Mouse (Mus musculus) liver, embryonic 13.5 days (tissue): ENCODE results near the gene Tmem198. TPM values are rescaled to one million over a fixed set of nuclear protein-coding genes. Genes with fewer than 3 reads are reported as not detected.

Experiments
- ATAC-seq: fragments of 200-750 bp; cut with Nextera tagmentation; 2 replicates; pipeline ENCODE4 v1.8.0; 2017; ENCODE audit warnings: low read depth, mild to moderate bottlenecking, moderate number of reproducible peaks, moderate library complexity
- DNase-seq: peaks from one replicate; pipeline ENCODE4 v3.0.0; 2022
- H3K27ac ChIP-seq: fragments of 300-500 bp; sonication (generic); 2 replicates; pipeline ENCODE4 v1.5.1; 2015; ENCODE audit warnings: moderate library complexity, mild to moderate bottlenecking, inconsistent platforms
- H3K27me3 ChIP-seq: fragments of 300-500 bp; sonication (generic); 2 replicates; pipeline ENCODE4 v1.6.1; 2015; ENCODE audit warnings: mild to moderate bottlenecking, inconsistent platforms
- H3K36me3 ChIP-seq: fragments of 300-500 bp; sonication (generic); 2 replicates; pipeline ENCODE4 v1.6.1; 2015; ENCODE audit warnings: mild to moderate bottlenecking, inconsistent platforms
- H3K4me1 ChIP-seq: fragments of 300-500 bp; sonication (generic); replicated peaks from 2 replicates; pipeline ENCODE4 v1.6.1; 2015; ENCODE audit warnings: inconsistent platforms
- H3K4me2 ChIP-seq: fragments of 300-500 bp; sonication (generic); 2 replicates; pipeline ENCODE4 v1.6.1; 2015; ENCODE audit warnings: inconsistent platforms, mild to moderate bottlenecking, moderate library complexity
- H3K4me3 ChIP-seq: fragments of 300-500 bp; sonication (generic); replicated peaks from 2 replicates; pipeline ENCODE4 v1.5.1; 2015; ENCODE audit warnings: mild to moderate bottlenecking, inconsistent platforms
- H3K9ac ChIP-seq: fragments of 300-500 bp; sonication (generic); 2 replicates; pipeline ENCODE4 v1.6.1; 2015; ENCODE audit warnings: mild to moderate bottlenecking, inconsistent platforms
- H3K9me3 ChIP-seq: fragments of 300-500 bp; sonication (generic); replicated peaks from 2 replicates; pipeline ENCODE4 v1.6.1; 2016; ENCODE audit warnings: inconsistent platforms
- WGBS: fragments of 180-500 bp; shearing (Covaris S2); methylation state at CpG from one replicate; pipeline ENCODE4 v1.1.7; 2015; ENCODE audit not compliant: insufficient replicate concordance; 5-methylcytosine and 5-hydroxymethylcytosine counted together
- polyA plus RNA-seq: library from polyadenylated mRNA; unstranded; fragments of >200 nt; fragmentation: Nextera tagmentation; extraction: Ambion mirVana; gene quantifications from 2 replicates; pipeline ENCODE4 v1.2.1, GENCODE M21; 2015

Gene Tmem198
- polyA plus RNA-seq = 0.08 and 0.10 TPM in 2 replicates

GRCm38 (mm10) chr1:75478916-75479634 is at the start of gene Tmem198, which contains the start of gene Chpf:
Tmem198 (plus strand) TSS chr1:75479532.
Chpf (minus strand) TSS chr1:75479307.
- peak within 1 kb of the TSS; percentile 27; the same call in 1 of the 2 replicates for H3K27ac ChIP-seq
- ATAC-seq = peak; percentile 88
- DNase-seq = peak; percentile 91
- peaks cover 22% of the 10 kb centered on the region for H3K36me3 ChIP-seq
- WGBS = under 1% methylated on average over 55 of the region's 76 CpGs
- H3K4me3 ChIP-seq = peak within 1 kb of the TSS; percentile 73
- H3K9ac ChIP-seq = peak within 1 kb of the TSS; percentile 73
- peaks cover 95% of the 10 kb centered on the region for H3K27me3 ChIP-seq
- no peaks in the 10 kb centered on the region for H3K9me3 ChIP-seq
- H3K4me2 ChIP-seq = peak within 1 kb of the TSS; percentile 96
- peaks cover 30% of the 10 kb centered on the region for H3K4me1 ChIP-seq

- peak within 1 kb of the TSS; percentile 50 for H3K27ac ChIP-seq
- ATAC-seq = peak; percentile 79
Measured at GRCm38 (mm10) chr1:75435475-75436328, 43.6 kb upstream of the Tmem198 start, which contains the start of gene Gmppa. Gmppa (plus strand) TSS chr1:75435930.

GRCm38 (mm10) chr1:75438782-75439181 is 40.5 kb upstream of the Tmem198 start:
- DNase-seq (no peak), ATAC-seq (no peak)
- WGBS = 78% methylated on average over 8 of the region's 9 CpGs
- Histone ChIP-seq H3K4me3 (no peak overlapping the region), H3K27me3 (no peaks in the 10 kb centered on the region), H3K27ac (no peak overlapping the region), H3K4me1 (peaks cover 26% of the 10 kb centered on the region), H3K9me3 (no peaks in the 10 kb centered on the region), H3K4me2 (no peak overlapping the region), H3K9ac (no peak overlapping the region), H3K36me3 (peaks cover 16% of the 10 kb centered on the region)

More at GRCm38 (mm10) chr1:75435475-75436328, 43.6 kb upstream of the Tmem198 start, which contains the start of gene Gmppa:
- Histone ChIP-seq H3K4me2 (peak within 1 kb of the TSS; percentile 75), H3K36me3 (peaks cover 9% of the 10 kb centered on the region), H3K4me1 (peaks cover 20% of the 10 kb centered on the region), H3K9me3 (no peaks in the 10 kb centered on the region), H3K9ac (peak within 1 kb of the TSS; percentile 77), H3K27me3 (peaks cover 27% of the 10 kb centered on the region), H3K4me3 (peak within 1 kb of the TSS; percentile 70)
- DNase-seq = peak; percentile 62
- WGBS = 7% methylated on average over 28 of the region's 28 CpGs

GRCm38 (mm10) chr1:75440661-75441060 is 38.7 kb upstream of the Tmem198 start:
- no peak overlapping the region for H3K9ac ChIP-seq
- peaks cover 40% of the 10 kb centered on the region for H3K4me1 ChIP-seq
- H3K4me3 ChIP-seq = no peak overlapping the region
- peaks cover 16% of the 10 kb centered on the region for H3K36me3 ChIP-seq
- peaks cover 11% of the 10 kb centered on the region; the same call in 1 of the 2 replicates for H3K27me3 ChIP-seq
- no peak overlapping the region for H3K27ac ChIP-seq
- WGBS = 87% methylated on average over 7 of the region's 7 CpGs
- no peaks in the 10 kb centered on the region for H3K9me3 ChIP-seq
- H3K4me2 ChIP-seq = no peak overlapping the region
- DNase-seq = no peak
- no peak for ATAC-seq

- H3K36me3 ChIP-seq = peaks cover 16% of the 10 kb centered on the region
- peaks cover 43% of the 10 kb centered on the region for H3K4me1 ChIP-seq
- ATAC-seq (no peak), DNase-seq (no peak)
- WGBS = 81% methylated on average over 15 of the region's 15 CpGs
- no peaks in the 10 kb centered on the region for H3K9me3 ChIP-seq
- no peak overlapping the region for H3K4me2 ChIP-seq
- H3K27me3 ChIP-seq = peaks cover 18% of the 10 kb centered on the region
- H3K4me3 ChIP-seq = no peak overlapping the region
- no peak overlapping the region for H3K27ac ChIP-seq
- H3K9ac ChIP-seq = no peak overlapping the region
Measured at GRCm38 (mm10) chr1:75441471-75441996, 37.8 kb upstream of the Tmem198 start.

GRCm38 (mm10) chr1:75442171-75442570 is 37.2 kb upstream of the Tmem198 start:
- Histone ChIP-seq H3K4me3 (no peak overlapping the region), H3K4me1 (peaks cover 43% of the 10 kb centered on the region), H3K9ac (no peak overlapping the region), H3K4me2 (no peak overlapping the region), H3K27ac (no peak overlapping the region), H3K27me3 (peaks cover 25% of the 10 kb centered on the region), H3K9me3 (no peaks in the 10 kb centered on the region), H3K36me3 (peaks cover 16% of the 10 kb centered on the region)
- WGBS = 75% methylated on average over 9 of the region's 9 CpGs
- no peak for ATAC-seq
- DNase-seq = no peak

- Histone ChIP-seq H3K9ac (no peak overlapping the region), H3K9me3 (no peaks in the 10 kb centered on the region), H3K27me3 (peaks cover 31% of the 10 kb centered on the region), H3K4me2 (no peak overlapping the region), H3K4me1 (peaks cover 45% of the 10 kb centered on the region), H3K27ac (no peak overlapping the region), H3K36me3 (peaks cover 16% of the 10 kb centered on the region), H3K4me3 (no peak overlapping the region)
- DNase-seq = no peak
- 68% methylated on average over 8 of the region's 8 CpGs for WGBS
- ATAC-seq = no peak
Measured at GRCm38 (mm10) chr1:75442811-75443210, 36.5 kb upstream of the Tmem198 start.

GRCm38 (mm10) chr1:75443247-75444024 is 35.9 kb upstream of the Tmem198 start:
- Histone ChIP-seq H3K4me3 (no peak overlapping the region), H3K27me3 (peaks cover 37% of the 10 kb centered on the region), H3K9me3 (no peaks in the 10 kb centered on the region), H3K4me2 (no peak overlapping the region), H3K4me1 (peaks cover 51% of the 10 kb centered on the region), H3K27ac (no peak overlapping the region), H3K36me3 (peaks cover 16% of the 10 kb centered on the region), H3K9ac (no peak overlapping the region)
- no peak for DNase-seq
- ATAC-seq = no peak
- 57% methylated on average over 13 of the region's 13 CpGs for WGBS

- Histone ChIP-seq H3K36me3 (peaks cover 16% of the 10 kb centered on the region), H3K4me3 (no peak overlapping the region), H3K9me3 (no peaks in the 10 kb centered on the region), H3K4me1 (peaks cover 59% of the 10 kb centered on the region), H3K4me2 (no peak overlapping the region; the same call in 1 of the 2 replicates), H3K9ac (no peak overlapping the region), H3K27me3 (peaks cover 45% of the 10 kb centered on the region), H3K27ac (no peak overlapping the region; the same call in 1 of the 2 replicates)
- ATAC-seq = no peak
- WGBS = 40% methylated on average over 3 of the region's 3 CpGs
- DNase-seq = no peak
Measured at GRCm38 (mm10) chr1:75444208-75444607, 35.1 kb upstream of the Tmem198 start.

GRCm38 (mm10) chr1:75445141-75445701 is 34.1 kb upstream of the Tmem198 start:
- peaks cover 12% of the 10 kb centered on the region for H3K36me3 ChIP-seq
- DNase-seq (peak; percentile 37), ATAC-seq (peak; percentile 62)
- peak overlapping the region; percentile 25 for H3K4me3 ChIP-seq
- H3K4me2 ChIP-seq = peak overlapping the region; percentile 66
- peak overlapping the region; percentile 45 for H3K9ac ChIP-seq
- H3K27me3 ChIP-seq = peaks cover 55% of the 10 kb centered on the region
- peak overlapping the region; percentile 73 for H3K27ac ChIP-seq
- H3K9me3 ChIP-seq = no peaks in the 10 kb centered on the region
- WGBS = 6% methylated on average over 8 of the region's 9 CpGs
- peaks cover 69% of the 10 kb centered on the region for H3K4me1 ChIP-seq
